Mouse (Mus musculus) monocyte, adult 59 days (primary cell): ENCODE data around the gene Lenep. TPM values are rescaled to one million over a fixed set of nuclear protein-coding genes. Genes with fewer than 3 reads are reported as not detected.

ENCODE experiments used
- total RNA-seq, 2 experiments: library from RNA; stranded (reverse); gene quantifications; one replicate each; pipeline ENCODE4 v1.2.4; 2023

Gene Lenep
- total RNA-seq, result not detected

DNA sequence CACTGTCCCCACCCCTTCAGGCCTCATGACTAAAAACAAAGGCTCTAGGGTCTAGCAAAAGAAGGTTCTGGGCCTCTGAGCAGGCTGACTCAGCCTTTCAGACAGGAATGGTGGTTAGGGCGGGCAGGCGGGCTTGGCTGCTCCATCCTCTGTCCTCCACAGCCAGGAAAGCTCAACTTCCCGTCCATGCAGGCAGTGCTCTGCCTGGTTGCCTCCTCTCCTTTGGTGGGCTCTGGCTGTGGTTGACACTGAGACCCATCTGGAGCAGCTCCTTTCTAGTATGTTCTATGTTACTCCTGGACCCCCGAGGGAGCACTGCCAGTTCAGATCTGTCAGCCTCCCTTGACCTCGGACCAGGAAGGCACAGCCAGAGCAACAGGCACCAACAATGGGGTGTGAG, at the start of gene Lenep:
Lenep (minus strand) TSS at position 101 of the 400 bp plus-strand sequence.

DNA sequence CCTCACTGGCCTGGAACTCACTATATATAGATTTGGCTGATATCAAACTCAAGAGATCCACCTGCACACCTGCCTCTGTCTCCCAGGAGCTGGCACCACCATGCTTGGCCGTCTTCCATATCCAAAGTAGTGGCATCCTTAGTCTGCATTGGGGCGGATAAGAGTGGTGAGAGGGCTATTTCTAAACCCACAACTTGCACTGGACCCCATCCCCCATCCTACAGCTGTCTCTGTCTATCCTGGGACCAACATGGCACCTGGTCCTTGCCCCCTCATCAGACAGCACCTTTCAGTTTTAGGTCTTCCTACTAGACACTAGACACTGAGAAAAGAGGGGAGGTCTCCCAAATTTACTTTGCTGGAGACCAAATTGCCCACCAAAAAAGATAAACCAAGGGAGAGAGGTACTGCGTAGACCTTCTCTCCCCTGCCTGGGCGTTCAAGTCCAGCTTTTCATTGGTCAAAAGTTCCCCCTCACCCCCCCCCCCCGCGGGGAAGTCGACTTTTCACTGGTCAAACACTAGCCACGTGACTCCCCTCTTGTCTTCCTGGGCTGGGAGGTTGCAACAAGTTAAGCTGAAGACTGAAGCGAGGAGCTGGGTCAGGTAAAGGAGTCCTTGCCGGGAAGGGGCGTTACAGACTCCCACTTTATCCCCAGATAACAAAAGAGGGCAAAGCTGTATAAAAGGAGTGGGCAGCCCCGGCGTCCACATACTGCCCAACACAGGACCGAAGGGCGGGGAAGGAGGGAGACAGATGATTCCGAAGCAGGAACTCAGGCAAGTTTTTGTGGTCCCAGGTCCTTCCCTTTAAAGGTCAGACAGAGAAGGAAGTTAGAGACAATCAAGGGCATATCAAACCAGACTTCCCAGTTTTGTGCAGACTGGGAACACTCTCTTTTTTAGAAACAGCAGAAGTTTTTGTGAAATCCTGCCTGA, 33.9 kb upstream of the Lenep start, which contains the start of gene Pbxip1:
Pbxip1 (plus strand) TSS at position 531 of the 938 bp plus-strand sequence.

DNA sequence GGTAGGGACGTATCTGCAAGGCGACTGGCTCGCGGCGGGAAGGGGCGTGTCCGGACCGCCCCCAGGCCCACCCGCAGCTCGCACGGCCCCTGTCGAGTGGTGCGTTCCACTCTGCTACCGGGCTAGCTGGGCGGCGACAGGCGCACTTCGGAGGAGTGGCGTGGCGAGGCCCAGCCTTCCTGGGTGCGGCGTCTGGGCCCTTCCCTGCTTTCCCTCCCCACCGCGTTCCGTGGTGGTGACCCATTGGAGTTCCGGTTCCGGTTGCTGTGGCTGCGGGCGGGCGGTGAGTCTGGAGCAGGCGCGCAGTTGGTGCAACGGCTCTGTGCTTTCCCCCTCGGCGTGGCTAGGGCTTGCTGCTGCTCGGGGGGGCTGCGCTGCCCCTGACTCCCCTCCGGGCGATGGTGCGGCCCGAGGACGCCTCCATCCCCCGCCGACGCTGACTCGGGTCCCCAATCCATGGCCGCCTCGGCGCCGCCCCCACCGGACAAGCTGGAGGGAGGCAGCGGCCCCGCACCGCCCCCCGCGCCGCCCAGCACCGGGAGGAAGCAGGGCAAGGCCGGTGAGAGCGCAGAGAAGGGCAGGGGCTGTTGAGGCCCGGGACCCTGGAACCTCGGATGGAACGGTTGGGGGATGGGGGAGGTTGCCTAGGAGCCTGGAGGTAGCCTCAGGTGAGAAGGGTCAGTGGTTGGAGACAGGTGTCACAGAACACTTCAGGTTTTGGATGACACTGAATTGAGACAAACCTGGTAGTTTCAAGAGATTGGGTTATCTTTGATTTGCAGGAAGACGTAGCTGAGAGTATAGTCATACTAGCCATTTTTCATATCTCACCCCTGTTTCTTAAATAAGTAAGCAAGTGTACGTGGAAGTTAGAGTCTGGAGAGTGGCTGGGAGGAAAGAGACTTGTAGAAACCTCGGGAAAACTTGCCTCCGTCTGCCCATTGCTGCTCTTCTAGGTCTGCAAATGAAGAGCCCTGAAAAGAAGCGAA, 27.9 kb upstream of the Lenep start, which contains the start of gene Pygo2:
Pygo2 (plus strand) TSS at position 44 of the 989 bp plus-strand sequence.

DNA sequence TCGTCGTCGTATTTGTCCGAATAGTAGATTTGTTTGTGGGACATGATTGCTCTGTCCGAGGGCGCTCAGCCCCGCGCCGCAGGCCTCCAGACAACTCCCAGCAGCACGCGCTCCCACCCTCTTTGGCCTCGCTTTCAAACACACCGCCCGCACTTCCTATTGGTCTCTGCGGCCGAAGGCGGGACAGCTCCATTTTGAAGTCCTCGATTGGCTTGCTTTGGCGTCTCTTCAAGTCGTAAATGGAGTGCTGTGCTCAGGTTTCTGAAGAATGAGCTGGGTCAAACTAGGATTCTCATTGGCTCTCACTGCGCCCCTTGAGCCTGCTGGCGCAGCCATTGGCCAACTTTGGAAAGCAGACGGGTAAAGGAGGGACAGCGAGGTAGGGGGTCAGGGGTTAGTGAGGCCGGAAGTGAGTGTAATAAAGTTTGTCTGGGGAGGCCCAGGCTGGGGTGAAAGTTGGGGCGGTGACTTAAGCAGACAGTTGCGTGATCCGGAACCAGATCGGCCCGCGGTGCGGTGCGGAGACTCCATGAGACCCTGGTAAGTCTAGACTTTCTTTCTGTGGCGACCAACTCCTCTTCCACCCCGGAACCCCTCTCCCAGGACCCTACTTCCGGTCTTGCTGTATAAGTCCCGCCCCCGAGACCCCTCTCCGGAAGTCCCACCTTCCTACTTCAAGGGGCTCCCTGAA, 15.7 kb upstream of the Lenep start, which contains the start of the genes Cks1b and Shc1:
Cks1b (minus strand) TSS at position 214 of the 691 bp plus-strand sequence.
Shc1 (plus strand) TSS at position 274 of the 691 bp plus-strand sequence.

DNA sequence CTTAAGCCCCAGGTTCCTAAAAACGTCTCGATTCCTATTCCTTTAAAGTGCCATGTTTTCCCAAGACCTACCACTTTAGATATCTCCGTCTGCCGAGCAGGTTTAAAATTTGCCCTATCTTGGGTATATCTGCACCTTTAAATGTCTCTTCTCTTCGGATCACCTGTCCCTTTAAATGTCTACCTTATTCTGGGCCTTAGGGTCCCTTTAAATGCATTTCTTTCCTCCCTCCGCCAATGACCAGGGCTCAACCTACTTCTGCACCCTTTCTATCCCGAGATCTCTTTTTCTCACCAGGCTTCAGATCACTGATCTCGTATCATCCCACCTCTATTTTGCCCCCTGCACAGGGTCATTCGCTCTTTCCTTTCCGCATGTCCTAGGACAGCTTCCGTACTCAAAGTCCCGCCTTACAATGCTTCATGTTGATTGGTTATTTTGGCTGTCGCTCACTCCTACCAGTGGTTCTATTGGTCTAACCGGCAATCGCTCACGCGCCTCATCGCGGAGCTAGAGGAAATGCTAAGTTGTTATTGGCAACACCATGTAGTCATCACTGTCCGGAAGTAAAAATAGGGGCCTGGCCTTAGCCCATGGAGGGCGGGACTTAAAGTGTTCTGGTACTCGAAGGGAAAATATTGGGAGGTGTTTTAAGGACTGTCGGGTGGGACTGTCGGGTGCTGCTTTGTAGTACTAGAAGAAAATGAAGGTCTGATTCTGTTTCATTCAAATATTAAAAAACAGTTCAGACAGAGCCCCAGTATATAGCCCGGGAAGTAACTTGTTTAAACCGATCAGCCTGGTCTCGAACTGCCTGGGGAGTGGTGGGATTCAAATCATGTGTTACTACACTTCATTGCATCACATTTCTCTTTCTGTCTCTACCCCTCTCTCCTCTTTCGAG, 9.1 kb upstream of the Lenep start, which contains the start of gene Flad1:
Flad1 (minus strand) TSS at position 381 of the 904 bp plus-strand sequence.

GRCm38 (mm10) chr3:89394006-89394893, 8.3 kb downstream of the Lenep start, which contains the start of gene Zbtb7b:
Gene Zbtb7b, minus strand, starts transcription at chr3:89394776.

GRCm38 (mm10) chr3:89365153-89365485, 37.5 kb downstream of the Lenep start, which contains the start of gene Dcst1:
Gene Dcst1, minus strand, starts transcription at chr3:89365253.

DNA sequence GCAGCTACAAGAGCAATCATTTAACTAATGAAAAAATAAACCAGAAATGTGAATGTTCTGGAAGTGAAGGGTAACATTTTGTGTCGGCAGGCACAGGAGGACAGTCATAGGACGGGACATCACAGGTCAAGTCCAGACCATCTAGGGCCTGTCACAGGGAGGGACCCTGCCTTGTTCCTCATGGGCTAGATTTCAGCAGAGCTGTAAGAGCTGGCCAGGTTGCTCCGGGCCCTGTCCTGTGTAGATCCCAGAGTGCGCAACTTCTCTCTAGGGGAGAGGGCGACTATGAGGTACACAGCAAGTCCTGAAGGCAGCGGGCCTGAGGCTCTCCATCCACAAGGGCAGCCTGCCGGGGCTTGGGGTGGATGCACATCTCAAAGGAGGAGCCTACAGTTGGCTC, 40.9 kb downstream of the Lenep start, which contains the start of gene Dcst2:
Dcst2 (plus strand) TSS at position 301 of the 400 bp plus-strand sequence.

Other genes starting within 250 kb of the Lenep start
- under 1 TPM in 1 of 2 experiments, not detected in 1; 0.31 TPM for gene Hcn3, start 242.6 kb downstream of the Lenep start, total RNA-seq
- gene Clk2, start 238.0 kb downstream of the Lenep start, total RNA-seq, result 10 to 100 TPM; 79.1 to 83.2 TPM
- 10 to 100 TPM; 82.3 TPM for gene Scamp3, start 225.3 kb downstream of the Lenep start, total RNA-seq
- 10 to 100 TPM; 12.2 to 13.0 TPM for gene Fam189b, start 219.7 kb downstream of the Lenep start, total RNA-seq
- gene Gba, start 199.9 kb downstream of the Lenep start, total RNA-seq, result 100 to 1,000 TPM; 109 to 114 TPM
- 1 to 10 TPM; 5.2 to 6.8 TPM for gene Thbs3, start 187.6 kb downstream of the Lenep start, total RNA-seq
- gene Mtx1, start 175.7 kb downstream of the Lenep start, total RNA-seq, result 10 to 100 TPM; 84.0 to 86.7 TPM
- gene Muc1, start 173.7 kb downstream of the Lenep start, total RNA-seq, result not detected
- gene Krtcap2, start 156.8 kb downstream of the Lenep start, total RNA-seq, result 100 to 1,000 TPM in 1 of 2 experiments, 10 to 100 TPM in 1; 82.1 to 104 TPM
- 1 to 10 TPM in 1 of 2 experiments, under 1 TPM in 1; 0.18 to 1.1 TPM for gene Trim46, start 156.5 kb downstream of the Lenep start, total RNA-seq
- 10 to 100 TPM; 65.3 to 74.1 TPM for gene Dpm3, start 143.4 kb downstream of the Lenep start, total RNA-seq
- 10 to 100 TPM; 49.4 to 58.0 TPM for gene Slc50a1, start 132.2 kb downstream of the Lenep start, total RNA-seq
- under 1 TPM in 1 of 2 experiments, not detected in 1; 0.55 TPM for gene Efna1, start 121.7 kb downstream of the Lenep start, total RNA-seq
- not detected for gene Efna3, start 79.8 kb downstream of the Lenep start, total RNA-seq
- not detected for gene Efna4, start 64.8 kb downstream of the Lenep start, total RNA-seq
- 100 to 1,000 TPM; 163 to 179 TPM for gene Adam15, start 52.8 kb downstream of the Lenep start, total RNA-seq
- not detected for gene Dcst2, start 40.8 kb downstream of the Lenep start, total RNA-seq
- gene Dcst1, start 37.5 kb downstream of the Lenep start, total RNA-seq, result not detected
- 100 to 1,000 TPM; 130 to 146 TPM for gene Zbtb7b, start 8.0 kb downstream of the Lenep start, total RNA-seq
- 10 to 100 TPM; 20.0 to 28.1 TPM for gene Flad1, start 9.1 kb upstream of the Lenep start, total RNA-seq
- 1 to 10 TPM; 6.1 to 6.2 TPM for gene Cks1b, start 15.6 kb upstream of the Lenep start, total RNA-seq
- 100 to 1,000 TPM; 110 to 117 TPM for gene Shc1, start 15.7 kb upstream of the Lenep start, total RNA-seq
- 10 to 100 TPM; 47.6 to 47.8 TPM for gene Pygo2, start 27.4 kb upstream of the Lenep start, total RNA-seq
- gene Pbxip1, start 33.9 kb upstream of the Lenep start, total RNA-seq, result 100 to 1,000 TPM; 114 to 127 TPM
- 10 to 100 TPM; 11.1 to 16.8 TPM for gene Pmvk, start 51.7 kb upstream of the Lenep start, total RNA-seq
- under 1 TPM; 0.12 to 0.21 TPM for gene Kcnn3, start 117.4 kb upstream of the Lenep start, total RNA-seq